Mouse (Mus musculus) liver, adult 2 months (tissue): ENCODE measurements at regions not wholly inside any gene's neighbourhood (a gene's known extent, or its start where the extent isn't known, plus 50 kb on each side); places are given as distances from the start of the nearest gene placed in this dataset.

Experiments
- CTCF ChIP-seq: fragments of 200-500 bp; IDR thresholded peaks from 2 replicates; pipeline ENCODE4 v1.5.1; 2011; ENCODE audit warnings: low read depth, low read length, control low read depth
- POLR2A ChIP-seq: fragments of 200-500 bp; IDR thresholded peaks from 2 replicates; pipeline ENCODE4 v1.6.1; 2011; ENCODE audit warnings: low read length, control low read depth; ENCODE audit not compliant: insufficient read depth; ENCODE audit errors: extremely low read depth

DNA sequence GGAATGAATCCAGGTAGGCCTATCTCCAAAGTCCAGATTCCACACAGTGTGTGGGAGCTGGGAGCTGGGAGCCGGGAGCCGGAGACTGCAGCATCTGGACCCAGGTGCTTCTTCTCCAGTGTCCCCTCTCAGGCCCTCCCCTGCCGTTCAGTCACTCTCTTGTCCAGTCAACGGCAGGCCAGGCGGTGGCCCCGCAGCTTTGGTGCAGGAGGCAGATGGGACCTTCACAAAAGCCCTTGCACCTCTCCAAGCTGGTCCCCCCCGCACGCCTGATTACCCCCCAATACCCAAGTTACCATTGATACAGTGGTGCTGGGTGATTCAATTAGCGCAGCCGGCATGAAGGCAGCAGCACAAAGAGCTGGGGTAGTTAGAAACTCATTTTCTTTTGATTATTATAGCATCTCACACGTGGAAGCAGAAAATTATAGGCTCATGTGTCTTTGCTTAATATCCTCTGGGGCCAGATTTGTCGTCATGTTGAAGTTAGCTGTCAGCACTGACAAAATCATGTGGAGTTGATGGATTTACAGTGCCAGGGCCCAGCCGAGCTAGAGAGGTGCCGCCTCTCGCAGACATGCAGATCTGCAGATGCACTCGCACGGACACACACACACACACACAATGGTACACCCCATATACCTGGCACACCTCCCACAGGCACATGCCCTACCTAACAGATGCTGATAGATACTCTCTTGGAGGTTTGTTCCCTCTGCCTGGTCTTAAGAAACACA is 53.6 kb upstream of the Lhx1 start:
- no peak for TF ChIP-seq CTCF
- no peak for TF ChIP-seq POLR2A
